Mouse (Mus musculus): ENCODE results near the gene Lbr. TPM values are rescaled to one million over a fixed set of nuclear protein-coding genes. Genes with fewer than 3 reads are reported as not detected.
A peak's percentile ranks its signal among the peaks of the same experiment; 100 is the strongest.

Gene Lbr
- 10 to 100 TPM; 22.4 to 25.9 TPM for total RNA-seq (2021)
- long read RNA-seq, experiment 1, transcript Lbr-201 (14 exons, 3,510 nt), result major isoform, 56 of 63 reads
- long read RNA-seq, experiment 1, partial matches to known transcripts, result 5 of 63 reads
- long read RNA-seq, experiment 1, other reads (novel, unspliced or antisense), result 2 of 63 reads
- long read RNA-seq, experiment 2, transcript Lbr-201 (14 exons, 3,510 nt), result major isoform, 59 of 67 reads
- long read RNA-seq, experiment 2, partial matches to known transcripts, result 4 of 67 reads
- long read RNA-seq, experiment 2, other reads (novel, unspliced or antisense), result 4 of 67 reads

GRCm38 (mm10) chr1:181842781-181843180 lies at the start of gene Lbr:
TSS of gene Lbr (minus strand) at chr1:181843046.
- DNase-seq, result no peak
- intact Hi-C loops (cut with DNase I), result loop anchor here (5.0 kb wide), 1 partner anchor 40 kb away; no protein-coding TSS in a partner anchor

GRCm38 (mm10) chr1:181889670-181890069 lies 46.8 kb upstream of the Lbr start:
- intact Hi-C loops (cut with DNase I), result loop anchor here (1.0 kb wide), 1 partner anchor 226 kb away; no protein-coding TSS in a partner anchor
- TF ChIP-seq CTCF (IDR thresholded peaks at IDR 0.05), result no peak
- Histone ChIP-seq H3K4me3 (no peak overlapping the region), H3K27ac (no peak overlapping the region)
- no peak for DNase-seq

More at GRCm38 (mm10) chr1:181842781-181843180, at the start of gene Lbr:
- Histone ChIP-seq H3K27ac (peak within 1 kb of the TSS; percentile 98), H3K4me3 (peak within 1 kb of the TSS; percentile 91)
- TF ChIP-seq CTCF (IDR thresholded peaks at IDR 0.05), result no peak

GRCm38 (mm10) chr1:181888801-181889200 lies 46.0 kb upstream of the Lbr start:
- no peak; the same call in 1 of the 2 replicates for TF ChIP-seq CTCF (IDR thresholded peaks at IDR 0.05)
- peak; percentile 90 for DNase-seq
- Histone ChIP-seq H3K4me3 (no peak overlapping the region), H3K27ac (no peak overlapping the region)
- intact Hi-C loops (cut with DNase I), result loop anchor here (1.0 kb wide), 2 partner anchors 226 to 252 kb away; no protein-coding TSS in a partner anchor

- H3K27ac ChIP-seq, result no peak overlapping the region
- H3K4me3 ChIP-seq, result peak overlapping the region; percentile 50
- DNase-seq, result peak; percentile 75
- intact Hi-C loops (cut with DNase I), result loop anchor here (1.0 to 5.0 kb wide), 3 partner anchors 39 to 153 kb away; partner anchors contain the start of gene Lbr
- peak; percentile 75 for TF ChIP-seq CTCF (IDR thresholded peaks at IDR 0.05)
These were observed 38.7 kb upstream of the Lbr start for GRCm38 (mm10) chr1:181881532-181881931.

GRCm38 (mm10) chr1:181880752-181881325 lies 38.0 kb upstream of the Lbr start:
- peak; percentile 41; the same call in 1 of the 2 replicates for TF ChIP-seq CTCF (IDR thresholded peaks at IDR 0.05)
- intact Hi-C loops (cut with DNase I), result loop anchor here (1.0 to 5.0 kb wide), 3 partner anchors 39 to 153 kb away; partner anchors contain the start of gene Lbr
- H3K27ac ChIP-seq, result no peak overlapping the region
- H3K4me3 ChIP-seq, result no peak overlapping the region; the same call in 1 of the 2 replicates
- no peak for DNase-seq

- no peak for DNase-seq
- H3K27ac ChIP-seq, result no peak overlapping the region
- intact Hi-C loops (cut with DNase I), result no loop called here
- no peak for TF ChIP-seq CTCF (IDR thresholded peaks at IDR 0.05)
- no peak overlapping the region for H3K4me3 ChIP-seq
These were observed 35.6 kb upstream of the Lbr start for GRCm38 (mm10) chr1:181878436-181878835.

- DNase-seq, result no peak
- no peak for TF ChIP-seq CTCF (IDR thresholded peaks at IDR 0.05)
- Histone ChIP-seq H3K4me3 (no peak overlapping the region), H3K27ac (no peak overlapping the region)
- intact Hi-C loops (cut with DNase I), result no loop called here
These were observed 34.2 kb upstream of the Lbr start for GRCm38 (mm10) chr1:181877088-181877487.

GRCm38 (mm10) chr1:181876656-181877055 lies 33.8 kb upstream of the Lbr start:
- intact Hi-C loops (cut with DNase I), result no loop called here
- Histone ChIP-seq H3K27ac (no peak overlapping the region), H3K4me3 (no peak overlapping the region)
- DNase-seq, result no peak
- TF ChIP-seq CTCF (IDR thresholded peaks at IDR 0.05), result no peak

GRCm38 (mm10) chr1:181873086-181873920 lies 30.5 kb upstream of the Lbr start:
- no peak for TF ChIP-seq CTCF (IDR thresholded peaks at IDR 0.05)
- H3K27ac ChIP-seq, result no peak overlapping the region
- intact Hi-C loops (cut with DNase I), result no loop called here

GRCm38 (mm10) chr1:181872639-181873038 lies 29.8 kb upstream of the Lbr start:
- no peak overlapping the region for H3K4me3 ChIP-seq
- no peak for TF ChIP-seq CTCF (IDR thresholded peaks at IDR 0.05)
- intact Hi-C loops (cut with DNase I), result no loop called here
- H3K27ac ChIP-seq, result no peak overlapping the region
- DNase-seq, result no peak

More at GRCm38 (mm10) chr1:181873086-181873920, 30.5 kb upstream of the Lbr start:
- H3K4me3 ChIP-seq, result no peak overlapping the region
- DNase-seq, result no peak

GRCm38 (mm10) chr1:181866429-181867280 lies 23.8 kb upstream of the Lbr start:
- H3K27ac ChIP-seq, result no peak overlapping the region
- no peak for TF ChIP-seq CTCF (IDR thresholded peaks at IDR 0.05)
- H3K4me3 ChIP-seq, result no peak overlapping the region
- intact Hi-C loops (cut with DNase I), result no loop called here
- no peak for DNase-seq

- intact Hi-C loops (cut with DNase I), result no loop called here
- Histone ChIP-seq H3K27ac (no peak overlapping the region), H3K4me3 (no peak overlapping the region)
- no peak for DNase-seq
- TF ChIP-seq CTCF (IDR thresholded peaks at IDR 0.05), result no peak
These were observed 23.0 kb upstream of the Lbr start for GRCm38 (mm10) chr1:181865863-181866216.
